Mouse (Mus musculus) MN1 (cell line): ENCODE measurements around the gene Cd28.
A peak's percentile ranks its signal among the peaks of the same experiment; 100 is the strongest.

Source experiments
- DNase-seq: peaks from one replicate; pipeline ENCODE4 v3.0.0-alpha.2; 2016; ENCODE audit warnings: low spot score

Gene Cd28

GRCm38 (mm10) chr1:60716567-60716966 is at the start of gene Cd28:
Gene Cd28 (plus strand): TSS chr1:60716800.
- DNase-seq = no peak

DNA sequence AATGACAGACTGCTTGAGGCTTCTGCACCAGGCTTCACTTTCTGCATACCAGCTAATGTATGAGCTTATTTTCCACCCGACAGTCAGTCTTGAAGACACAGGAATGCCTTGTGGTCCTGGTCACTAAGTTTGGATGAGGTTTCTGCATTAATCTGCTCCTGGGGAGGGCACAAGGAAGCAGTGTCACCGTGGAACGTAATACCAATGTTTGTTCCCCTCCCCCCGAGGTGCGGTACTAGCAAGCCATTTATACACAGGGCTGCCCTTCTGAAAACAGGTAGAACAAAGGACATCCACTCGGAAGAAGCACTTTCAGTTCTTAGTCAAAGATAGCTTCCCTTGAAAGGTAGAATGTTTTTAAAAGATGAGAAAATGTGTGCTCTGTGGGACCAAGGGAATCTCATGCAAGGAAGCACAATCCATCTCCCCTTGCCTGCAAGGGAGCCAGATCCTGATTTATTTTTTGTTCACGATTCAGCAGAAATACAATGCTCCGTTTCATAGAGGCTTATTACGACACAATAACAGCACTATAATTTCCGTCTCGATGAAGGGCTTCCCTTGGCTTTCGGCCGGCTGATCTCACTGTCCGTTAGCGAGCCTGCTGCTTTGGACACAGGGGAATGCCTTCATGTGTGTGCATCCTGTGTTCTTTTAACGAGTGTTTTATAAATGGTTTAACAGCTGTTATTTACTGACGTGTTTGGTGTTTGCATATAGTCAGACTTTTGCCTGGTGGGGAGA is 48.6 kb upstream of the Cd28 start:
- DNase-seq = peak; percentile 52

DNA sequence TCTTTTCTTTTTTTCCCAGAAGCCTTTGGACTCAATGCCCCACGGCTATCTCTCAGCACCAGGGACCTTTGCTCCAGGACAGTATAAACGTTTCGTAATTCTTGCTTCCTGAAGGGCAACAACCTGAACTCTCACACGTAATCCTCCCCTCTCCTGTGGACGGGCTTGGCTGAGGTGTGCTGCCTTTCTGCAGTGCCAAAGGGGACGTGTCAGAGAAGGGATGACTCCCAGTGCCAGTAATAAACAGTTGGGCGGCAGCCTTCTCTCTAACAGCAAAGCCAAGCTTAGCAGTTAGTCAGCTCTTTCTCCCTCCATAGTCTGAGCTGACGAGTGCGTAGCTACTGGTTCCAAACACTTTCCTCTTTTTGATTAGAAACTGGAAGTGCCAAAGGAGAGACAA is 47.6 kb upstream of the Cd28 start:
- DNase-seq = no peak

DNA sequence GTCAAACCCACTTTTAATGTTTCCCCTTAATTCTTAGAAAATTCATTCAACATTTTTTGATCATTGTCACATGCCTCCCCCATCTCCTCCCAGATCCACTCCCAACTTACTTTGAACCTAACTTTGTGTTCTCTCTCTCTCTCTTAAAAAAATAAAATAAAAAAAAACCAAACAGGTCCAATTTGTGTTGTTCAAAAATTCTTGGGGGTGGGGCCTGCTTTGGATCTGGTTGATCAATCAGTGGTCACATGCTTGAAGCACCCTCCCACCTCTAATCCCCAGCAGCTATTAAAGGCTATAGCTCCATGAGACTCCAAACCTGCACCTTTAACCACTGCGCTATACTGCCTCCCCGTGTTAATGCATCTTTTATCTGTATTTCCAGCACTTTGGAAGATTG is 46.9 kb upstream of the Cd28 start:
- DNase-seq = no peak

DNA sequence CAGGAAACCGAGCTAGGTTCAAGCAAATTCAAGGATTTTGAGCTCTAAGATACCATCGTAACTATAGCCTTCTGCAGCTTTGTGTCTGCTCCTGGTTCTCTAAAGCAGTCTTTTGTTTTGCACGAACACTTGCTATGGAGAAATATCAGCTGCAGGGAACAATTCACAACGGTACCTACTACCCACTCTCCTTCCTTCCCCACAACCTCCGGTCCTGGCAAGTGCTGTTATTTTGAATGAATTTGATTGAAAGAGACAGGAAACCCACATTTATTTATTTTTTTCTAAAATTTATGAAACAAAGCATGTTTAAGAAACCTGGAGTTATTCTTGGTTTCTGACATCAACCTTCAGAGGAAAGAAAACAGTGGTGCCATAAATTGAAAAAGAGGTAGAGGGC is 46.4 kb upstream of the Cd28 start:
- DNase-seq = no peak

- no peak for DNase-seq
These were observed 32.8 kb upstream of the Cd28 start for GRCm38 (mm10) chr1:60683766-60684165.

DNA sequence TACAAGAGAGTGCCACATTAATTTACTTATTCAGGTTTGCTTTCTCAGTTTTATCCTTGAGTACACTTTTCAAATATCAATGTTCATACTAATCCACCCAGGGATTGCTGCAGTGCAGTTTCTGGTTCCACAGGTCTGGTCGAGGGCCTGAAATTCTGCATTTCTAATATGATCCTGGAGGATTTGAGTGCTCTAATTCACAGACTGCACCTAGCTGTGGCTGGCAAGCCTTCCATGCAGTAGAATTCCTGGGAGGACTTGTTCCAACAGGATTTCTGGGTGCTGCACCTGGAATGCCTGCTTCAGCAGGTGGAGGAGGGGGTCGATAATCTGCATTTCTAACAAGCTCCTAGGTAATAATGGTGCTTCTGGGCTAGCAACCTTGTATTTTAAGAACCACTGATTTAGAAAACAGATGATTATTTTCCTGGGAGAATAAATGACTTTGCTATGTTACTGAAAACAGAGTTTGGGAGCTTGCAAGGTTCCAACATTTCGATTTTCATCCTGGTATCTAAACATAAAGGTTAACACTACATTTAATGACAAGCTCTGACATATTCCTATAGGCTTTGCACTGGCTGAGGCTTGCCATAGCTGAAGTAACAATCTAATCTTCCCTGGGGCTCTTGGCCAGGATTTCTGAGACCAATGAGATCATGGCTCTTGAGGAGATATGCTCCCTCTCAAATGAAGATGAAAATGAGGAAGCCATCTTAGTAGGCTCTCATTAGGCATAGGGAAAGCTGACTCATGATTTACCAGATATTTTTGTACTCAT is 20.3 kb upstream of the Cd28 start:
- DNase-seq = no peak

DNA sequence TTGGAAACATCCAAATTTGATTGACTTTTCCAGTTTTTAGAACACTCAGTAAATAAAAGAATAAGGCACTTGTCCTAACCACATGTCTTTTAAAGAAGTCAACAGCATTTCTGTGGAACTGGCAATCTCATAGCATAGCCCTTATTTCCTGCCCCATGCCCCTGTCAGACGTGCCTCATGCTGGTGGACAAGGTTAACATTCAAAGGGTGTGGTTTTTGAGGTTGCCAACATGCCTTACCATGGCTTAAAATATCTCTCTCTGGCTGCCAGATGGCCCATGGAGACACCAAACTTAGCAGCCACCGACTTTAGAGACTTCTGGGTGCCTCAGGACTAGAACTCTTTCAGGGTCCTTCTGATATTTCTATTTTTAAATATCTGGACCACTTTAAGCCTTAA is 14.0 kb upstream of the Cd28 start:
- no peak for DNase-seq

GRCm38 (mm10) chr1:60713238-60713637 is 3.4 kb upstream of the Cd28 start:
- no peak for DNase-seq

DNA sequence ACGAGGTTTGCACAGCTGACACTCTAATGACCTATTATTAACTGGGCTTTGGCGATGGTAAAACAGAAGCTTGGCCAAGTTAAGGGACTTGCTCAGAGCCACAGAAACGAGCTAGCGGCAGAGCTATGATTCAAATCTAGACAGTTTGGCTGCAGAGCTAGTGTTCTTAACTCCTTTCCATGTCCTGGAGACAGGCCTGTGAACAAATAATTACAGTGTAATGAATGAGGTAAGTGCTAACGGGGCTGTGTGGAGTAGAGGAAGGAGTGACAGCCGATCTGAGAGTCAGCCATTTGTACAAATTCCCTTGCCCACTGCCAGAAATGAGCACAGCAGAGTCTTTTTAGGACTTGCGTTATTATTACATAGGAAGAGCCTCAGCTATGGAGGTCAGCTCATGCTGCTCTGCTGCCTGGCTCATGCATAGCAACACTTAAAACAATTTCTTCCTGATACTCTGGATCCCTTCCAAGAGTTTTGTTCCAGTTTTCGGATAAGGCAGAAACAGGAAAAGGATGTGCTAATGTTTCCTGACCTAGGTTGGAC is 876 bp upstream of the Cd28 start:
- DNase-seq = peak; percentile 35

- DNase-seq = no peak
These were observed 2.0 kb downstream of the Cd28 start for GRCm38 (mm10) chr1:60718580-60718979.

DNA sequence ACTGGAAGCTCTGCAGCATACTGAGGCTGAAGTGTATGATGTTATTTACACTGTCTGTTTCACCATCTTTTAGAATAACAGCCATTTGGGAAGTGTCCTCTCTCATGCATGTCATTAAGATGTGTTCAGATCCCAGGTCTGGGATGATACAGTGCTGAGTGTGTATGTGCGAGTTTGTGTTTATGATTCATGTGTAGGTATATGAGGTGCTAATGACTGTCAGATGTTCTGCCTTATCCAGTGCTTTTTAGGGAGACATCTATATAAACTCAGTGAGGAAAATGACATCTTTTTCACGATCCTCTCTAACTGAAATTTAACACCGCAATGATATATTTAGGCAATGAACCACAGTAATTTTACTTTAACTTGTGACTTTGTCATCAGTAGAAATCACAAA is 7.0 kb downstream of the Cd28 start:
- no peak for DNase-seq

DNA sequence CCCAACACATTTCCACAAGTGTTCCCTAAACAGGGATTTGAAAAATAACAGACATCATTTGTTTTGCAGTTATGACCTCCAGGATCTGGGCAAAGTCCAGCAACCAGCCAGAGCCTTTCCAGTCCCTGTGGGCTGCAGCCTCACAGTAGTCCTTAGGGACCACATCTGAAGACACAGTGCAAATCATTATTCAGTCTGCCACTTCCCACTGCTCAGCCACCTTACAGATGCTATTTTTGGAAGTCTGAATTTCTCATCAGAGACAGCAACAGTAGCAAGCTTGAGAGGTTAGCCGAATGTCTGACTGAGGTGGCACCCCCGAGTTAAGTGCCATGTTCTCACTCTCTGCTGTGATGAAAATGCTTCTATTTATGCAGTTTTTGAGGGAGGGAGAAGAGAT is 15.3 kb downstream of the Cd28 start:
- no peak for DNase-seq

GRCm38 (mm10) chr1:60735072-60735907 is 18.7 kb downstream of the Cd28 start:
- DNase-seq = no peak

- DNase-seq = no peak
These were observed 19.3 kb downstream of the Cd28 start for GRCm38 (mm10) chr1:60735908-60736280.

- DNase-seq = no peak
These were observed 27.7 kb downstream of the Cd28 start for GRCm38 (mm10) chr1:60744266-60744665.

GRCm38 (mm10) chr1:60745664-60746063 is 29.1 kb downstream of the Cd28 start:
- DNase-seq = no peak

DNA sequence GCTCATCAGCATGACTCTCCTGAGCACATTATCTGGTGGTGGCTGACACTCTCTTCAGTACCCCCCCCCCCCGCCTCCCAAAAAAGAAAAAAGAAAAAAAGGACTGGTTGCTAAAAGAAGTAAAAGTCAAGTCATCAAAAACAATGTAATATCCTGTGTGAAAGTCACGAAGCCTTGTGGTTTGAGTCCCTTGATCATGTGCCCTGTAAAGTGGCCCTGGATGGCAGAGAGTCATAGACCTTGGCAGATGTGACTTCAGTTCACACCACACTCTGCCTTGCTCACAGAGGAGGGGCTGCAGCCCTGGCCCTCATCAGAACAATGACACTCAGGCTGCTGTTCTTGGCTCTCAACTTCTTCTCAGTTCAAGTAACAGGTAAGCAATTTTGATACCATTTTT is 29.6 kb downstream of the Cd28 start:
- no peak for DNase-seq

DNA sequence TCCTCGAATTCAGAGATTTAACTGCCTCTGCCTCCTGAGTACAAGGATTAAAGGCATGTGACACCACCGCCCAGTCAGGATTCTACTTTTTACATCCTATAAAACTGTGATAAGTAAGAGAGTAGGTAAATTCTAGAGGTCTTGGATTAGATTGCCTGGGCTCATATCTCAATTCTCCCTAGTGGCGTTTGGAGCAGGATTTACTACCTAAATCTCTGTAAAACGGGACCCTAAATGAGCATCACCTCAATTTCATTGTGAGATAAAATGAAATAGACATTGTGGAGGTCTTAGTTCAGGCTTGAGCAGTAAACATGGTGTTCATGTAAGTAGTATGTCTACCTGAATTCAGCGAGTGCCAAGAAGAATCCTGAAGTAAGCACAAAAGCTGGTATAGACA is 30.3 kb downstream of the Cd28 start:
- no peak for DNase-seq

DNA sequence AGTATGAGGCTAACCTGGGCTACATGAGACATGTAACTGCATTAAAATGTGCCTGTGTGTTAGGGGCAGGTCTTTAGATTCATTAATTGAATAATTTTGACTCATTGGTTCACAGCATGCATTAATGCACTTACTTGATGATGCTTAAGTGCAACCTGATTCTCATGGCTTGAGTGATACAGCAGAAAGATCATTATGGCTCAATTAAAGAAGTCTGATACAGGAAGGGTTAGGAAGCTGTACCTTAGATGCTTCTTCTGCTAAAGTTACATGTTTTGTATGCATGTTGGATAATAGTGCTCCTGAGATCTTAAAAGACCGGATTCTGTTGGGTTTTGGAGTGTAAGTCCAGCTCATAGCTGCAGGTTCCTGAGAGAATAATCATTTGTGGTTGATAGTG is 31.7 kb downstream of the Cd28 start:
- DNase-seq = no peak

DNA sequence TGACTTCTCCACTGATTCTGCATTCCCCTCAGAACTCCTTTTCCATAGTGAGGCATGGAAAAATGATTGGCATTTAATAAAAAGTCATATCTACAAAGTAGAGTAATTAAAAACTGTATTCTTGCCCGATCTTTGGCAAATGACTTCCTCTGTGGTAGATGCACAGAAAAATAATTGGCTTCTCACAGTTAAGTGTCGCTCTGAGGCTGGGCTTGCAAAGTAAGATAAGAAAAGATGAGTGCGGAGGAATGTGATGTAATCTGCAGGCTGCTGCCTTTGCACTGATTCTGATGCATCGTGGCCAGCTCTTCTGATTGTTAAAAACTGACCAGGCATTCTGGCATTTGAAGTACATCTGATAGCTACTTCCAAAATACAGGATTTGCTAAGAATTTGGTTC is 32.3 kb downstream of the Cd28 start:
- peak; percentile 10 for DNase-seq

DNA sequence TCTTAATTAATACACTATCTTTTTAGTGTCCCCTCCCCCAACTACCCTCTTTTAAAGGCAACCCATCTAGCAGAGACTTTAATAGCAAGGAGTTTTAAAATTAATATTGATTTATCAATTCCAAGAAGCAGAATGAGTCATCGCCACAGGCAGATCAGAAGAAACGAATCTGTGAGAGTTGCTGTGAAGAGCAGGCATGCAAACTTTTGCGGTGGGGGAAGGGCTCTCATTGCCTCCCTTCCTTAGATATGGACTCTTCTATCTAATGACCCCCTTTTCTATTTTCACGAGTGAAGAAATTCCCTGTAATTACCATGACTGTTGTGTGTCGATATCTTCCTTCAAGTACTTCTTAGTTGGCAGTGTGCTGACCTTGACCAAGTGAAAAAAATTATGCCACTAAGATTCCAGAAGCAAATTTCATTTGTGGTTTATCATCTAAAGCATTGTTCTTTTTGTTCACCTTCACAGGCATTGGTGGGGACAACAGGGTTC is 32.8 kb downstream of the Cd28 start:
- no peak for DNase-seq
